Mouse (Mus musculus) thymus, postnatal 36 days (tissue): Measurements from ENCODE around the gene Vsig8.

Experiments used
- DNase-seq, 2 experiments: peaks; one replicate each; pipeline ENCODE4 v3.0.0; 2022; ENCODE audit warnings: mixed read lengths in 2 of 2

Vsig8 gene

DNA sequence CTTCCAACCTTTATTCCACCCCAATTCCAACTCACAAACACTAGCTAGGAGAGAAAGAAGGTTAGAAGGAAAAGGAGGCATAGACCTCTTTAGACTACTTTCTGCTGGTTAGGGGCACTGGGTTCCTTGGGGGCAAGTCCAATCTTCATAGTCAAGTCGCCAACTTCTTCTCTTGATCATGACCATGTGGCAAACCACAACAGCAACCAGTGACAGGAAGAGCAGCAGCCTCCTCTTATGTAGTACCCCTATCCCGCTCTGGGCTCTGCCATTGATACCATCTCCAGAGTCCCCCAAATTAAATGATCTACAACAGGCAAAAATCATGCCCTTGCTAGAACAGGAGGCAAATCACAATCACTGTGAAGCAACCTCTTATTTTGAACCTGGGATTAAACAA, 38.2 kb downstream of the Vsig8 start:
- no peak for DNase-seq

GRCm38 (mm10) chr1:172594495-172594894, 38.8 kb downstream of the Vsig8 start:
- no peak for DNase-seq

- DNase-seq, result no peak
These were observed 46.6 kb downstream of the Vsig8 start, which contains the start of gene Fcrl6 for GRCm38 (mm10) chr1:172602326-172602725. Fcrl6 (minus strand) TSS chr1:172602551.

DNA sequence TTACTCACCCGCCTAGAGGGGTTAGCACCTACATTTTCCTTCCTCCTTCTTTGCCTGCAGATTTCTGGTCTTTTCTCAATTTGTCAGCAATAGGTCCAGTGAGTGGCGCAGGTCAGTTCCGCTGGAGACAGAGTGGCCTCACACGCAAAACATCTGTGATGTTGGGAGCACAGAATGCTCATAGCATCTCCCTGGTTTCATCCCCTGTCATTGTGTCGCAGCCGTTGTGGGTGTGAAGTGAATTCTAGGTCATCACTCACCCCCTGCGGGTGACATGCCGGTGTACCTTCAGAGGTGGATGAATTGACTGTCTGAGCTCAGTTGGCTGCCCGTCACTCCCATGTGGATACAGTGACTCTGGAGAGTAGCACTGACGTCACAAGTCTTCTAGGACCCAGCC, 55.6 kb downstream of the Vsig8 start:
- no peak for DNase-seq

DNA sequence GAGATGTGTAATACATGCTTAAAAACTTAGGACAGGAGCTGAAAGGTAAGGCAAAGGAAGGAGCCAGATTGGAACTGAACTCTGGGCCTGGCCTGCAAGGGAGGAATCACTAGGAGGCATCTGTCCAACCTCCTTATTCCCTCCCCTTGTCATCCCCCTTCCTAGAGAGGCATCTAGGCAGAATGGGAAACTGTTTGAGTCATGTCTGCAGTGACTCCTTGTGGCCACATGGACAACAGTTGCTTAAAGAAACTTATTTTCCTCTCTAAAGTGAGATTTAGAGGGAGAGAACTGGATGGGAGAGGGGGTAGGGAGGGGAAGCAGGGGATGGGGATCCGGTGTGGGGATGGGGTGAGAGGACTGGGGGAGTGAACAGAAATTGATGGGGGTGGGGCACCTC, 57.0 kb downstream of the Vsig8 start:
- DNase-seq, result no peak
